Comparison of ENCODE assay signal across 7 mouse cellular contexts in genomic region chr17:46725273-46725672, GRCm38 (mm10). TPM values are rescaled to one million over a fixed set of nuclear protein-coding genes. Genes with fewer than 3 reads are reported as not detected.
DNase-seq lines count a peak whose midpoint lies in the region; ATAC-seq and TF ChIP-seq lines count a peak whose summit lies in the region.

No protein-coding gene starts in this region.

- WGBS in lung, embryonic 14.5 days: 50% methylated on average over 9 of the region's 9 CpGs

- no peak overlapping the region for H3K4me3 ChIP-seq in lung, embryonic 14.5 days (ENCODE audit: low read depth, low read length)

- no peak for ATAC-seq in lung, embryonic 14.5 days (ENCODE audit: insufficient read depth)
- peak; percentile 81 for ATAC-seq in megakaryocyte progenitor cell, adult 5-6 weeks (replicated peaks; ENCODE audit: poor library complexity)

- DNase-seq in lung, embryonic 14.5 days: peak; percentile 69
- no peak for DNase-seq in lung, postnatal 14 days
- DNase-seq in ZHBTc4 (ENCODE audit: low read depth, low spot score): peak; percentile 87
- DNase-seq in fibroblast of lung, adult 2 months (ENCODE audit: low read depth): peak; percentile 10
- no peak for DNase-seq in ovary, postnatal 10 days (ENCODE audit: low spot score)
- no peak for DNase-seq in right cerebral cortex, postnatal 10 days (ENCODE audit: low spot score in 2 of 2)

- no peaks in the 10 kb centered on the region for H3K9me3 ChIP-seq in lung, embryonic 14.5 days (ENCODE audit: low read depth, low read length)

- H3K27ac ChIP-seq in lung, embryonic 14.5 days (ENCODE audit: low read depth): no peak overlapping the region

- peak; percentile 64 for TF ChIP-seq CTCF in lung, embryonic 14.5 days (IDR thresholded peaks at IDR 0.05; ENCODE audit: low read depth)

- H3K9ac ChIP-seq in lung, embryonic 14.5 days: no peak overlapping the region

- peaks cover 37% of the 10 kb centered on the region for H3K36me3 ChIP-seq in lung, embryonic 14.5 days (ENCODE audit: insufficient read depth)

- no peak overlapping the region for H3K4me2 ChIP-seq in lung, embryonic 14.5 days

- no peaks in the 10 kb centered on the region for H3K4me1 ChIP-seq in lung, embryonic 14.5 days (ENCODE audit: insufficient read depth)

- H3K27me3 ChIP-seq in lung, embryonic 14.5 days (ENCODE audit: insufficient read depth, low read length): peaks cover 9% of the 10 kb centered on the region; the same call in 1 of the 2 replicates

RNA-seq across cellular contexts. Expression of gene Gnmt, which starts 3.7 kb away (rescaled TPM):
- polyA plus RNA-seq in lung, embryonic 14.5 days (2014; fragmentation: Nextera tagmentation; extraction: Ambion mirVana): 0.77 and 1.5 TPM in 2 replicates
- total RNA-seq in megakaryocyte progenitor cell, adult 5-6 weeks (2015): not detected in 2 replicates
- total RNA-seq in megakaryocyte progenitor cell, adult 5-6 weeks (2017): not detected in 2 replicates

RNA-seq across cellular contexts. Expression of gene Pex6, which starts 14.0 kb away (rescaled TPM):
- polyA plus RNA-seq in lung, embryonic 14.5 days (2014; fragmentation: Nextera tagmentation; extraction: Ambion mirVana): 23.0 and 25.7 TPM in 2 replicates
- total RNA-seq in megakaryocyte progenitor cell, adult 5-6 weeks (2015): 7.8 and 10.2 TPM in 2 replicates
- total RNA-seq in megakaryocyte progenitor cell, adult 5-6 weeks (2017): 11.3 TPM in 2 replicates

RNA-seq across cellular contexts. Expression of gene Ppp2r5d, which starts 20.4 kb away (rescaled TPM):
- polyA plus RNA-seq in lung, embryonic 14.5 days (2014; fragmentation: Nextera tagmentation; extraction: Ambion mirVana): 97.6 and 104 TPM in 2 replicates
- total RNA-seq in megakaryocyte progenitor cell, adult 5-6 weeks (2015): 25.6 and 26.9 TPM in 2 replicates
- 44.1 and 46.1 TPM in 2 replicates for total RNA-seq in megakaryocyte progenitor cell, adult 5-6 weeks (2017)

RNA-seq across cellular contexts. Expression of gene Cnpy3, which starts 26.7 kb away (rescaled TPM):
- 77.4 and 79.3 TPM in 2 replicates for polyA plus RNA-seq in lung, embryonic 14.5 days (2014; fragmentation: Nextera tagmentation; extraction: Ambion mirVana)
- 30.6 and 34.3 TPM in 2 replicates for total RNA-seq in megakaryocyte progenitor cell, adult 5-6 weeks (2015)
- 101 and 102 TPM in 2 replicates for total RNA-seq in megakaryocyte progenitor cell, adult 5-6 weeks (2017)

RNA-seq across cellular contexts. Expression of gene Ptcra, which starts 38.2 kb away (rescaled TPM):
- 0.24 and 0.37 TPM in 2 replicates for polyA plus RNA-seq in lung, embryonic 14.5 days (2014; fragmentation: Nextera tagmentation; extraction: Ambion mirVana)
- total RNA-seq in megakaryocyte progenitor cell, adult 5-6 weeks (2015): 0.72 and 0.73 TPM in 2 replicates
- total RNA-seq in megakaryocyte progenitor cell, adult 5-6 weeks (2017): not detected in 2 replicates

Comparison
In these comparisons a context has a peak if more than half of its experiments do, and no peak if none do; other contexts are left out.
1. DNase-seq: peak in lung, embryonic 14.5 days (single experiment), ZHBTc4 (single experiment) and fibroblast of lung, adult 2 months (single experiment); none in lung, postnatal 14 days (single experiment), ovary, postnatal 10 days (single experiment) and right cerebral cortex, postnatal 10 days (0 of 2).